Mouse (Mus musculus) hindbrain, embryonic 12.5 days (tissue): ENCODE measurements around the gene Wdr63. TPM values are rescaled to one million over a fixed set of nuclear protein-coding genes. Genes with fewer than 3 reads are reported as not detected.
"Not testable (repeated sequence)": the region's sequence is repeated elsewhere in the genome, so short reads cannot be mapped to it uniquely, and the experiment has no call there.

Source experiments
- ATAC-seq: fragments of 200-750 bp; cut with Nextera tagmentation; 2 replicates; pipeline ENCODE4 v1.8.0; 2017; ENCODE audit warnings: moderate TSS enrichment; ENCODE audit not compliant: low FRiP score
- H3K27ac ChIP-seq: fragments of 300-500 bp; sonication (generic); 2 replicates; pipeline ENCODE4 v1.5.1; 2016; ENCODE audit warnings: mild to moderate bottlenecking
- H3K27me3 ChIP-seq: fragments of 300-500 bp; sonication (generic); 2 replicates; pipeline ENCODE4 v1.6.1; 2016; ENCODE audit warnings: mild to moderate bottlenecking
- H3K36me3 ChIP-seq: fragments of 300-500 bp; sonication (generic); 2 replicates; pipeline ENCODE4 v1.6.1; 2016; ENCODE audit warnings: mild to moderate bottlenecking
- H3K4me1 ChIP-seq: fragments of 300-500 bp; sonication (generic); 2 replicates; pipeline ENCODE4 v1.6.1; 2016
- H3K4me2 ChIP-seq: fragments of 300-500 bp; sonication (generic); replicated peaks from 2 replicates; pipeline ENCODE4 v1.6.1; 2016; ENCODE audit warnings: mild to moderate bottlenecking
- H3K4me3 ChIP-seq: fragments of 300-500 bp; sonication (generic); 2 replicates; pipeline ENCODE4 v1.5.1; 2016; ENCODE audit warnings: mild to moderate bottlenecking
- H3K9ac ChIP-seq: fragments of 300-500 bp; sonication (generic); 2 replicates; pipeline ENCODE4 v1.6.1; 2016; ENCODE audit warnings: mild to moderate bottlenecking, moderate library complexity
- H3K9me3 ChIP-seq: fragments of 300-500 bp; sonication (generic); replicated peaks from 2 replicates; pipeline ENCODE4 v1.6.1; 2016; ENCODE audit warnings: mild to moderate bottlenecking
- WGBS: fragments of 180-500 bp; shearing (Covaris S2); methylation state at CpG from one replicate; pipeline ENCODE4 v1.1.7; 2016; 5-methylcytosine and 5-hydroxymethylcytosine counted together
- polyA plus RNA-seq: library from polyadenylated mRNA; unstranded; fragments of >200 nt; fragmentation: Nextera tagmentation; extraction: Ambion mirVana; gene quantifications from 2 replicates; pipeline ENCODE4 v1.2.1, GENCODE M21; 2016

The Wdr63 gene
- polyA plus RNA-seq, 1 experiment from 2014 or later, result 1.8 TPM

- peaks cover 1% of the 10 kb centered on the region; the same call in 1 of the 2 replicates for H3K4me1 ChIP-seq
- no peak overlapping the region for H3K9ac ChIP-seq
- H3K4me3 ChIP-seq, result no peak overlapping the region
- no peaks in the 10 kb centered on the region for H3K9me3 ChIP-seq
- WGBS, result 94% methylated on average over 9 of the region's 9 CpGs
- H3K4me2 ChIP-seq, result no peak overlapping the region
- 0 out of 2 replicates have a peak, but pooled peaks cover 2% of the 10 kb centered on the region for H3K36me3 ChIP-seq
- ATAC-seq, result no peak
- no peak overlapping the region for H3K27ac ChIP-seq
- no peaks in the 10 kb centered on the region for H3K27me3 ChIP-seq
These were observed 85.7 kb downstream of the Wdr63 start for GRCm38 (mm10) chr3:146022232-146022631.

GRCm38 (mm10) chr3:146017521-146017920, 90.4 kb downstream of the Wdr63 start:
- H3K4me1 ChIP-seq, result no peaks in the 10 kb centered on the region
- ATAC-seq, result no peak
- H3K27me3 ChIP-seq, result no peaks in the 10 kb centered on the region
- no peaks in the 10 kb centered on the region for H3K9me3 ChIP-seq
- 50% methylated on average over 9 of the region's 9 CpGs for WGBS
- H3K36me3 ChIP-seq, result peaks cover 8% of the 10 kb centered on the region; the same call in 1 of the 2 replicates
- H3K4me3 ChIP-seq, result no peak overlapping the region
- no peak overlapping the region for H3K4me2 ChIP-seq
- no peak overlapping the region for H3K27ac ChIP-seq
- H3K9ac ChIP-seq, result no peak overlapping the region

- no peaks in the 10 kb centered on the region for H3K9me3 ChIP-seq
- H3K4me1 ChIP-seq, result no peaks in the 10 kb centered on the region
- ATAC-seq, result no peak
- no peak overlapping the region for H3K9ac ChIP-seq
- H3K36me3 ChIP-seq, result peaks cover 8% of the 10 kb centered on the region; the same call in 1 of the 2 replicates
- H3K4me3 ChIP-seq, result no peak overlapping the region
- H3K4me2 ChIP-seq, result no peak overlapping the region
- H3K27me3 ChIP-seq, result no peaks in the 10 kb centered on the region
- H3K27ac ChIP-seq, result no peak overlapping the region
- WGBS, result 95% methylated on average over 13 of the region's 13 CpGs
These were observed 91.0 kb downstream of the Wdr63 start for GRCm38 (mm10) chr3:146016979-146017378.

- H3K9me3 ChIP-seq, result no peaks in the 10 kb centered on the region
- no peak for ATAC-seq
- no peak overlapping the region for H3K4me2 ChIP-seq
- no peak overlapping the region for H3K27ac ChIP-seq
- no peaks in the 10 kb centered on the region for H3K27me3 ChIP-seq
- H3K9ac ChIP-seq, result no peak overlapping the region
- 0 out of 2 replicates have a peak, but pooled peaks cover 5% of the 10 kb centered on the region for H3K4me1 ChIP-seq
- WGBS, result 96% methylated on average over 12 of the region's 12 CpGs
- no peak overlapping the region for H3K4me3 ChIP-seq
- peaks cover 6% of the 10 kb centered on the region; the same call in 1 of the 2 replicates for H3K36me3 ChIP-seq
These were observed 93.6 kb downstream of the Wdr63 start for GRCm38 (mm10) chr3:146014321-146014720.

GRCm38 (mm10) chr3:146013490-146013889, 94.4 kb downstream of the Wdr63 start:
- Histone ChIP-seq H3K27me3 (no peaks in the 10 kb centered on the region), H3K4me1 (0 out of 2 replicates have a peak, but pooled peaks cover 5% of the 10 kb centered on the region), H3K4me2 (no peak overlapping the region), H3K9ac (no peak overlapping the region), H3K36me3 (peaks cover 6% of the 10 kb centered on the region; the same call in 1 of the 2 replicates), H3K27ac (no peak overlapping the region), H3K9me3 (no peaks in the 10 kb centered on the region), H3K4me3 (no peak overlapping the region)
- no peak for ATAC-seq
- 91% methylated on average over 7 of the region's 7 CpGs for WGBS

GRCm38 (mm10) chr3:146011544-146012218, 96.2 kb downstream of the Wdr63 start:
- 0 out of 2 replicates have a peak, but pooled peaks cover 5% of the 10 kb centered on the region for H3K4me1 ChIP-seq
- H3K36me3 ChIP-seq, result peaks cover 6% of the 10 kb centered on the region; the same call in 1 of the 2 replicates
- no peaks in the 10 kb centered on the region for H3K9me3 ChIP-seq
- H3K27me3 ChIP-seq, result no peaks in the 10 kb centered on the region
- no peak overlapping the region for H3K27ac ChIP-seq
- WGBS, result 62% methylated on average over 8 of the region's 8 CpGs
- H3K9ac ChIP-seq, result no peak overlapping the region
- no peak for ATAC-seq
- H3K4me2 ChIP-seq, result no peak overlapping the region
- no peak overlapping the region for H3K4me3 ChIP-seq

- Histone ChIP-seq H3K27me3 (no peaks in the 10 kb centered on the region), H3K27ac (0 out of 2 replicates have a peak overlapping the region, but pooled peaks have one; percentile 30), H3K36me3 (peaks cover 6% of the 10 kb centered on the region; the same call in 1 of the 2 replicates), H3K9ac (no peak overlapping the region), H3K9me3 (no peaks in the 10 kb centered on the region), H3K4me1 (0 out of 2 replicates have a peak, but pooled peaks cover 5% of the 10 kb centered on the region), H3K4me2 (no peak overlapping the region), H3K4me3 (no peak overlapping the region)
- WGBS, result 82% methylated on average over 4 of the region's 4 CpGs
- ATAC-seq, result peak; percentile 40; the same call in 1 of the 2 replicates
These were observed 97.2 kb downstream of the Wdr63 start for GRCm38 (mm10) chr3:146010751-146011150.

- ATAC-seq, result no peak
- H3K36me3 ChIP-seq, result peaks cover 6% of the 10 kb centered on the region; the same call in 1 of the 2 replicates
- H3K9ac ChIP-seq, result no peak overlapping the region
- WGBS, result 71% methylated on average over 19 of the region's 20 CpGs
- H3K27me3 ChIP-seq, result no peaks in the 10 kb centered on the region
- H3K4me1 ChIP-seq, result 0 out of 2 replicates have a peak, but pooled peaks cover 5% of the 10 kb centered on the region
- H3K9me3 ChIP-seq, result no peaks in the 10 kb centered on the region
- no peak overlapping the region for H3K4me3 ChIP-seq
- H3K4me2 ChIP-seq, result no peak overlapping the region
- H3K27ac ChIP-seq, result 0 out of 2 replicates have a peak overlapping the region, but pooled peaks have one; percentile 30
These were observed 97.9 kb downstream of the Wdr63 start for GRCm38 (mm10) chr3:146009859-146010645.

GRCm38 (mm10) chr3:146007872-146008271, 100.1 kb downstream of the Wdr63 start:
- H3K9ac ChIP-seq, result no peak overlapping the region
- no peaks in the 10 kb centered on the region for H3K27me3 ChIP-seq
- H3K9me3 ChIP-seq, result no peaks in the 10 kb centered on the region
- no peak for ATAC-seq
- no peaks in the 10 kb centered on the region for H3K36me3 ChIP-seq
- H3K4me2 ChIP-seq, result no peak overlapping the region
- 88% methylated on average over 6 of the region's 6 CpGs for WGBS
- 0 out of 2 replicates have a peak, but pooled peaks cover 5% of the 10 kb centered on the region for H3K4me1 ChIP-seq
- H3K27ac ChIP-seq, result no peak overlapping the region
- H3K4me3 ChIP-seq, result no peak overlapping the region

- Histone ChIP-seq H3K4me2 (no peak overlapping the region), H3K4me3 (no peak overlapping the region), H3K4me1 (no peaks in the 10 kb centered on the region), H3K27ac (no peak overlapping the region), H3K27me3 (no peaks in the 10 kb centered on the region), H3K9me3 (no peaks in the 10 kb centered on the region), H3K9ac (no peak overlapping the region), H3K36me3 (peaks cover 15% of the 10 kb centered on the region; the same call in 1 of the 2 replicates)
- no peak for ATAC-seq
- 91% methylated on average over 14 of the region's 14 CpGs for WGBS
These were observed 103.4 kb downstream of the Wdr63 start for GRCm38 (mm10) chr3:146004347-146005051.

- ATAC-seq, H3K4me2 ChIP-seq, H3K9me3 ChIP-seq, H3K27me3 ChIP-seq, H3K9ac ChIP-seq, H3K4me3 ChIP-seq, H3K4me1 ChIP-seq, H3K27ac ChIP-seq: not testable (repeated sequence)
- 0 out of 2 replicates have a peak, but pooled peaks cover 12% of the 10 kb centered on the region for H3K36me3 ChIP-seq
- WGBS, result 90% methylated on average over 5 of the region's 5 CpGs
These were observed 111.4 kb downstream of the Wdr63 start for GRCm38 (mm10) chr3:145996539-145996938.

GRCm38 (mm10) chr3:145995489-145995888, 112.4 kb downstream of the Wdr63 start:
- Histone ChIP-seq H3K9me3 (no peaks in the 10 kb centered on the region), H3K4me3 (no peak overlapping the region), H3K9ac (no peak overlapping the region), H3K27ac (no peak overlapping the region), H3K36me3 (0 out of 2 replicates have a peak, but pooled peaks cover 8% of the 10 kb centered on the region), H3K4me2 (no peak overlapping the region), H3K27me3 (no peaks in the 10 kb centered on the region), H3K4me1 (no peaks in the 10 kb centered on the region)
- WGBS, result 88% methylated on average over 5 of the region's 5 CpGs
- no peak for ATAC-seq
